Mouse (Mus musculus): ENCODE measurements at regions not wholly inside any gene's neighbourhood (a gene's known extent, or its start where the extent isn't known, plus 50 kb on each side); places are given as distances from the start of the nearest gene placed in this dataset.

DNA sequence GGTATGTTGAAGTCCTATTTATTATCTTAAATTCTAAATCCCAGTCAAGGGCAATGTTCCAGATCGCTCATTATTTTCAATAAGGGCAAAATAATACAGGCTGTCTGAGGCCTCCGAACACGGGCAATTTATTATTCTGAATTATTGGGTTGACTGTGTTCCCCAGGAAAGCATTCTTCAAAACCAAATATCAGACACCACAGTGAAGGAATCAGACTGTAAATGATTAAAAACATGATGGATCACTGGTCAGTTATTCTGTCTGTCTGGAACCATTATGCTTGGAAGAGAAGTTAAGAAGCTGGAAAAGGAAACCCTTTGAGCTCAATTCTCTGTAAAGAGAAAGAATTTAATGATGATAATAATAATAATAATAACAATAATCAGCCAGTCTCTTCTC, 417.4 kb upstream of the Dcn start:
- no peak for DNase-seq (ENCODE audit: low spot score)

DNA sequence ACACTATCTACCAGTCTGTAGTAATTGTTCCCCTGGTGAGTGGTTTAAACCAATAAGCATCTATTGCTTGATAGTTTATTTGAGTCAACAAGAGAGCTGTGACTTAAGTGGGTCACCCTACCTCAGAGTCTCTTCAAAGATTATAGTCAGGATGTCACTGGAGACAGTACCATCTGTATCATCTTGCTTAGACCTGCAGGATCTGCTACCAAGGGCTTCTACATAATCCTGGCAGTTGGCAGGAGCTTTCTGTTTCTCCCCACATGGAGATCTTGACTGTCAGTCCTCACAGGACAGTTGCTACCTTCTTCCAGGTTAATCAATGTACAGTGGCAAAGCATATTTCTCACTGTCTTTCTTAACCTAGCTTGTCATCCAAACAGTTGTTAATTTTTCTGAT, 414.9 kb upstream of the Dcn start:
- DNase-seq (ENCODE audit: low spot score), result no peak

DNA sequence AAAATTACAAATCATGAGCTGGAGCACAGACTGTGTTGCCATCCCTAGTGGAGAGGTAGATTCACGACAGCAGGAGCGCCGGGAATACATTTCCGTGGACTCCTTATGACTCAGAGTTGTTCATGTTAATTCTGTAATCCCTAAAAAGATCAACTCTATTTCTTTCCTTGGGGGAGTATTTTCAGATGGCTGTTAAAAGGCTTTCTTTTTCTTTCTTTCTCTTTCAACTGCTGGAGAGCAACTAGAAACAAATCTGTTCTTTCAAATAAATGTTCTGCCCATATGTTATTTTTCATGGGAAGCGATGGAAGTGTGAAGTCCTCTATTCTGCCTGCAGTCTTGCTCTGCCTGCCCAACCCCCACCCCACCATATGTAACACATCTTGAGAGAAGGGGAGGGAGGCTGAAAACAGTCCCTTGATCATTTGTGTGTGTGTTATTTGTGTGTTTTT, 401.4 kb upstream of the Dcn start:
- no peak for DNase-seq (ENCODE audit: low spot score)

DNA sequence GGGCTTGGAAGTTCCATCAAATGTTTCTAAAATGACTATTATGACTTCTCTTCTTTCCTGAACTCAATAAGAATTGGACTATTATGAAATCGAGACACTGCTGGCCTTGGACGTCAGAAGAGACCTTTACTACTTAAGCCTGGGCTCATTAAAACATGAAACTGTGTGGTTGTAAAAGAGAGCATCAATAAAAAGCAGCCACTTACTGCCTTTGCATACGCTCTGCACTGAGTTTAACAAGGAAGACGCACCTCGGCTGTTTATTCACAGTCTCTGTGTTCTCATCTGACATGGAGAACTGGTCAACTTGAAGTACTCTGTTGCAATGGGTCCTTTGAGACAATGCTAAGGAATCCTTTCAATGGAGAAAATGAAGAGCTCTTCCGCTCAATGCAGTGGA, 399.8 kb upstream of the Dcn start:
- DNase-seq (ENCODE audit: low spot score), result no peak

DNA sequence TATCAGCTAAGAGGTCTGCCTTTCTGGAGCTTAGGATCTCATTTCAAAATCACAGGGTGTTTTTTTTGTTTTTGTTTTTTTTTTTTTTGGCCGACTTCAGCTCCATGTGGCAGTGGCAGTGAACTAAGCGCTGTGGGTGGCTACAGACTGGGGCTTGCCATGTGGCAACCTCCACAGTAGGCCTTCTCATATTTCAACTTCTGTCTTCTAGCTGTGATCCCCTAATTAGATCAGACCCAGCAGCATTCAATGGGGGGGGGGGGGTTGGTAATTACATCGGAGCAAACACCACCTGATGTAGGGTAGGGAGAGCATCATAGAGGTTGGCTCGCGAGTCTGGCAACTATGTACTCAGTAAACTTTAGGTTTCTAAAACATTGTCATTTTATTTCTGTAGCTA, 392.1 kb upstream of the Dcn start:
- no peak for DNase-seq (ENCODE audit: low spot score)

DNA sequence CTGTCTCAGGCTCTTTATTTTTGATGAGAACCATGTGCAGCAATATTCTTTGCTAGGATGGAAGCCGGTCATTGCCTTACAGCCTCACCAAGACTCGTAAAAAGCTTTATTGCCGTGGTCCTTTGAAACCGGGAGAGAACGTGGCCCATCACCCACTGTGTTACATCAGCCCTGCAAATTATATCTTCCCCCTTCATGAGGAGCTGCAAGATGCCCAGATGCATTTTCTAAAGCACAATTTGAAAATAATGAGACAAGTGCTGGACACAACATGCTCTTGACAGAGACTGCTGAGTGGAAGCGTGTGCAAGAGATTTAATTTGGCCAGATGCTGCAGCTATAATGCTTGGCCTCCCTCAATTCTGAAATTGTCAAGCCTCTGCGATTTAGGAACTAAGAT, 389.2 kb upstream of the Dcn start:
- no peak for DNase-seq (ENCODE audit: low spot score)

DNA sequence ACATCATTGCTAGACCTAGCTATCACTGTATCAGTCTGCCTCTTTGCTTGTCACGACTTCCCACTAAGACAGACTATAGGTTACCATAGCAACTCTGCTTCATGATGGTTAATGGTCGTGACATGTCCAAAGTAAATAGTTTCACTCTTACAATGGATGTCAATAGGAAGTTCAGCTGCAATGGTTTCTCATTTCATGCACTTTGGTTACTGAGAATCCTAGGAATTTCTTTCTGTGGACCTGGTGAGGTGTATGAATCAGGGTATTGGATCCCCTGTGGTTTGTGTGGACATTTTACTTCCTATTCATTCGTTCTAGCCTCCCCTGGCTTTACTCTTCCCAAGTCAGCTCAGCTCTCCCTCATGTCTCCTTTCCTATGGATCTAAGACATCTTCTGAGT, 385.5 kb upstream of the Dcn start:
- DNase-seq (ENCODE audit: low spot score), result no peak

DNA sequence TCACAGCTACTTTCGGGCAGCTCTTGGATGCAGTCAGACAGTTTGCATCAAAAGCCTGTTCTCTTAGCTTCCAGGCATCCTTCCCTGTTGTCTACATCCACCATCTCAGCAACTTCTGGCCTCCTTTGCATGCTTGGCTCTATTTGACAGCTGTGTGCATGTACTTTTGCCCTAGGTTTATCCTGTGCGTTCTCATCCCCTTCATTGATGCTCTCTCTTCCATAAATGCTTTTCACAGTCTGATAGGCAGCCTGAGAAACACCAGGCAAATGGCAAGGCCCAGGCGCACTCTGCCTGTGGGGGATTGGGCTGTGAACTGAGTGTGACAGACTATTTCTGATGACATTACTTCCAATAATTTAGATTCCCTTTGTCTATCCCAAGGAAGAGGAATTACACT, 364.9 kb upstream of the Dcn start:
- DNase-seq (ENCODE audit: low spot score), result no peak

DNA sequence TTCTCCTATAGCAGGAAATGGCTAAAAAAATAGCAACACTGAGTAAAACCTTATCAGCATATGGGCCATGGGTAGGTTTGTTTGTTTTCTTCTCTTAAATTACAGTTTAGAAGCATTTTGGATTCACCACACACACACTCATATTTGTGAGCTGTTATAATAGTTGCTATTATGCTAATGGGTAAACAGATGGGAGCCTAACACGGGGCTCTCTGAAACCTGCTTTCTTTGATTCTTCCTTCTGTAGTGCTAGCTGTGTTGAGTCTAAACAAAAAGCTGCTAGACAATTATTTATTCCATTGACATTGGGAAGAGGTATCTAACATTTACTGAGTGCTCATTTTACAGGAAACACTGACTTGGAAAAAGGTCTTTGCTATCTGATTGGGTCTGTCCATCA, 356.7 kb upstream of the Dcn start:
- no peak for DNase-seq (ENCODE audit: low spot score)

DNA sequence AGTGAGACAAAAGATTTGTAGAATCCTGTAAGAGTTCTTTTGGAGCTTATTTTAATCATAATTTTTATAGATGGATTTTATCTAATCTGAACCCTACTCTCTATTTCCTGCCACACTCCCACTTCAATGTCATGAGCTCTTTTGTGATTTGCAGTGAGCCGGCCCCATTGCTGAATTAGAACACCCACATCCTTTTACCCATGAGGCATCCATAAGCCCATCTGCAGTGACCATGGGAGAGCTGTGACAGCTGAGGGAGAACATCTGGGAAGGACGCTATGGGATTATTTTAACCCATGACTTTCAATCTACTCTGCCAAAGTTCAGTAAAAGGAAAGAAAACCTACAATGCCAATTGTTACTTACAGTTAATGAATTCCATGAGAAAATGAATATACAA, 337.8 kb upstream of the Dcn start:
- DNase-seq (ENCODE audit: low spot score), result no peak

DNA sequence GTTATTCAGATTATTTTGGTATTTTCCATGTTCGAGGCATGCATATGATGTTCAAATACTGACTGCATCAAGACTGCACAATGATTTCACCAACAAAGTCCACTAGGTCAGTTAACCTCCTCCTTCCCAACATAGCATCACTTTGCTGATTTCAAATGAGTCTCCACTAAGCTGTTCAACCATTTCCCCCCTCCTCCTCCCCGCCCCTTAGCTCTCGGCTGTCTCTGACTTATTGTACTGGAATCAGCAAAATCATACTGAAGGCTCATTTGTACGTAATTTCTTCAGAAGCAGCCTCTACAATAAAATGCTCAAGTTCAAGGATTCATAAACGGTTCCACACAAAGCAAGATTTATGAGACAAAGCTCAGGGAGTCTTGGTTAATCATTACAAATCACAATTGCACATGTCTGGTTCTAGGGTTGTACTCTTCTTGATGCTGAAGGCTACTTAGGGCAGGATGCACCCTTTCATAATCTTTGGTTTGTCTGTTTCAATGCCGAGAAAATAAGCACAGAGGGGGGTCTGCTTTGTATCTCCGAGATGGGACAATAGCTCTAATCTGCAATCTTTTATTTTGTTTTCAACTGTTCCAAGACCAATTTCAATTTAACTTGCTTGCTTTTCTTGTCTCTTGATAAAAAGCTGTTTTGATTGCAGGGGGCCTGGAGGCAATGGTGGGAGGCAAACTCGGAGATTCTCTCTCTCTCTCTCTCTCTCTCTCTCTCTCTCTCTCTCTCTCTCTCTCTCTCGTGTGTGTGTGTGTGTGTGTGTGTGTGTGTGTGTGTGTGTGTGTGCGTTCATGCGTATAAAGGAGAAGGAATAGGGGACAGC, 320.6 kb upstream of the Dcn start:
- no peak for DNase-seq (ENCODE audit: low spot score)

DNA sequence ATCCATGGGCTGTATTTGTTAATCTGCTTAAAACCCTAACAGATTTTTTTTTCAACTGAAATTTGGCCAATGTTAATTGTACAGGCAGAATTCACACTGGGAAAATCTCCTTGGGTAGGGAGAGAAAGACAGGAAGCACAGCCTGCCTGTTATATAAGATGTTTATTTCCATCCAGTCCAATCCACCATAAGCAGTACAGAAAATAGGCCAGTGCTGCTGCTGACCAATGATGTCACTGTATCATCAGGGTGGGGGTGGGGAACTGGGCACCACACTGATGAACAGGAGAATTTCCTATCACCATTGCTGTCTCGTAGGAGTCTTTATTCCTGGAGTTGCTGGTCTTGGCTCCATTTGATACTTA, 320.0 kb upstream of the Dcn start:
- no peak for DNase-seq (ENCODE audit: low spot score)

DNA sequence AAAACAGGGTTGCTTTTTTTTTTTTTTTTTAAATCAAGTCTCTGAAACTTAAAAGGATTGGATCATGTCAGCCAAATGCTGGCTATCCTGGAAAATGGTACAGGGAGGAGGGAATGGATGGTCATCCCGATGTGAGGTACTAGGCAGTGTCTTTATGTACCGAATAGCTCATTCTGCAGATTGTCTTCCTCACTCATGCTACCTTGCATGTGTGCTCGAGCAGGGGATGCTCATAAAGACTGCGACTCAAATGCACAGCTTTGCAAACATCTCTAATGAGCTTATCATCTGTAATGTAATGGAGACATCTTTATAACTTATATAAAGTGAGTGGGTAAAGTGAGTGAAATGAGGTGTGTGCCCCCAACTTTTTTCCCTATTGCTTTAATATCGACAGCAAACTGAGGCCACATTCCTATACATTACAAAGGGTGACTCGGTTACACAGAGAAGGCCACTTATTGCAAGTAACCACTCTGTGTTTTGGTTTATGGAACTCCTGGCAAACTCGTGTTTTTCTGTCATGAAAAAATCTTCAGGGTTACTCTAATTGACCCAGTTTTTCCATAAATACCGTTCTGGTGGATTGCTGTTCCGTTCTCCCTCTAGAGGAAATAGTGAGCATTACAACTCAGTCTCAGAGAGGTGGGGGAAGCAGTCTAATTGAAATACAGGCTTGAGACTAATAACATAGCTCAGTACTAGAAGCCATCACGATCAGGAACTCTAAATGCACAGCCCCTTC, 319.4 kb upstream of the Dcn start:
- no peak for DNase-seq (ENCODE audit: low spot score)

DNA sequence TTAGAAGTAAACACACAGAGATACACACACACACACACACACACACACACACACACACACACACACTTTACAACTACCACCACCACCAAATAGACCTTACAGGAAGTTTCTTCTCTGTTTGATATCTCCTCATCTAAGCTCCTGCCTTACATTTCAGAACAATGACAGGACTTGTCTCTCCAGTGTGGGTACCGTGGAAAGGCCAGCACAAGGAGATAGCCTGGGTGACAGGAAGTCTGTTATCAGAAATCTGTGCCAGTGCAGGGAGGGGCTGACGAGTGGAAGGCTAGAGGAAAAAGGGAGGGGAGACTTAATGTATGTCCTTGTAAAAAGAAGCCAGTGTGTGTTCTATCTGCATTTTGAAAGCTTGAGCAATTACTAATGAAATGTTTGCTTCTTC, 318.5 kb upstream of the Dcn start:
- DNase-seq (ENCODE audit: low spot score), result no peak

DNA sequence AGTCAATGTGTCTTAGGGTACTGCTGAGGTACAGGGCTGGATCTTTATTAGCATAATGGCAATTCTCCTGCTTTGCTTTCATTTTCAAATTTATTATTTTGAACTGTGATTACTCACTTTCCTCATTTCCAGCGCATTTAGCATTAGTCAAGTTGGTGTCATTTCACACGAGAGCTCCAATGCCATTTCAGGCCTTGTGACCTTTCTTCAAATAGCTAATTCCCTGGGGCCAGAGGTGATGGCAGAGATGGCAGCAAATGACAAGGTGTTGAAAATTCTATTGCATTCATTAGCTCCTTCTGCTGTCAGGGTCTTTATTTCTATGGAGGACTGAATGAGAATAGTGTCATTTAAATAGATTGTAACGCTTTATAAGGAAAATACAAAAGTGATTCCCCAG, 300.9 kb upstream of the Dcn start:
- no peak for DNase-seq (ENCODE audit: low spot score)

DNA sequence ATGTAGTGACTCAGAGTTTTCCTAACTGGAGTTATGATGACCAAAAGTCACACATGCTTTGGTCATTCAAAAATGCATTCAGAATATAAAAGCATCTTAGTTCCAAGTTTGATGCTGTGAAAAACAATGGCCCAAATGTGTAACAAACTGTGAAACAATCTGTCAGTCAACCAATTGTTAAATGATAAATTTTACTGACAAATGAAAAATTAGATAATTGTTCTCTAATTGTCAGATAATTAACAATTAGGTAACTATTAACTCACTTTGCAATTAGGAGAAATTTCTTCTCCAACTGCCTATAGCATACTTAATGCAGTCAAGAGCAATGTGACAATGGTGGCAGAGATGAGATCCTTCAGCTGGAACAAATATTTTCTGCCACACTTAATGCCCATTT, 289.7 kb upstream of the Dcn start:
- DNase-seq (ENCODE audit: low spot score), result no peak

DNA sequence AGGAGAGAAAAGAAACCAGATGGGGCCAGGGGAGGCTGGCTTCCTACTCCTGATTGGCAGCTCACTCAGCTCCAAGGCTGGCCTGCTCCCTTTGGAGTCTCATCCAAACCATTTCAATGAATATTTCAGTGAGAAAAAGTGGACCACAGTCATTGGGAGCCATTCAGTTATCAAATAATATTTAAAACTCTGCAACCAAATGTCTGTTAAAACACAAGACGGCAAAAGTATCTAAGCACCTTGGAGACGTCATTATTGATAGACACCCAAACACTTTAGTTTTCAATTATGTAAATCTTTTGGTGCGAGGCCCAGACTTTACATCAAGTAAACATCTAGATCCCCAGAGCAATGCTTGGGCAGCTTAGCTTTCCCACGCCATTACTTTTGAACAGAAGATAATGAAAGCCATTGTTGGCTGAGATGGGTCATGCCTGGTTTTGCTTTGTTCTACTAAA, 268.1 kb upstream of the Dcn start:
- no peak for DNase-seq (ENCODE audit: low spot score)

DNA sequence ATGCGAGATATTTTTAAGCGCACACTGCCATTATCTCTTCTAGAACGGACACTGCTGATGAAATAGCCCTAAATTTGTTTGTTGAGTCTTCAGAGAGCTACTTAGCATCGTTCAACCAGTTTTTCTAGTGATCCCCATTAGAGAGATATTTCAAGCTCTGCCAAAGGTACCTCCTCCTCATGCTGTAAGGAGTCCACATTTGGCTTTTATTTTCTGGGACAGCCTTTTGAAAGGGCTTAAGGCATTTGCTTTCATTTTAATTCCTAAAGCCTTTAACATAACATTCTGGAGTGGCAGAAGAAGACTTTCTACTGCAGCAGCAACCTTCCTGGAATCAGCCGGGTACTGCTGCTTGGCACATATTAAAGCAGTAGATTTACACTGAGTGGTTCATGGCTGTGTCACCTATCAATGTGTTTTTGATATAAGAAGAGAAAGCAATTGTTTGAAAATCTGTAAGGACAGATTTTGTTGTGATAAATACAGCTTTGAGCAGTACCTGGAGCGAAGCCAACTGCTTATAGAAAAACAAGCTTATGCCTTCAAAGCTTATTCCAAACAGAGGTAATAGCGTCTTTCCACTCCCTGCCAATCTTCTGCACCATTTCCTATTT, 267.5 kb upstream of the Dcn start:
- DNase-seq (ENCODE audit: low spot score), result no peak

DNA sequence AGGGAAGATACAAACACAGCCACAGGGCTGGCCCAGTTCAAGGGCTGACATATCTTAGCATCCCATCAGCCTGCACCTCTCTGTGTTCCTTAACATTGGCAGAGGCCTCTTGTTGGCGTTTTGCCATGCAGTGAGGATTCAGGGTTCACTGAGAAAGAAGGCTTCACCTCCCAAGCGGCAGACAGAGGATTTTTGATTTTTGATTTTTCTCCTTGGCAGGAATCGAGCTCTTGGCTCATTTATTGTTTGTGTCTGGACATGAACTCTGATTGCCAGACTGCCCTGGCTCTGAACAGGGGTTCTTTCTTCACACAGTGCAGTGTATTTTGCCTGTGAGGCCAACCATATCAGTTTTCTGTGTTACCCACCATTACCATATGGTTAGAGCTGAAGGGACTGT, 259.9 kb upstream of the Dcn start:
- peak; percentile 16 for DNase-seq (ENCODE audit: low spot score)

DNA sequence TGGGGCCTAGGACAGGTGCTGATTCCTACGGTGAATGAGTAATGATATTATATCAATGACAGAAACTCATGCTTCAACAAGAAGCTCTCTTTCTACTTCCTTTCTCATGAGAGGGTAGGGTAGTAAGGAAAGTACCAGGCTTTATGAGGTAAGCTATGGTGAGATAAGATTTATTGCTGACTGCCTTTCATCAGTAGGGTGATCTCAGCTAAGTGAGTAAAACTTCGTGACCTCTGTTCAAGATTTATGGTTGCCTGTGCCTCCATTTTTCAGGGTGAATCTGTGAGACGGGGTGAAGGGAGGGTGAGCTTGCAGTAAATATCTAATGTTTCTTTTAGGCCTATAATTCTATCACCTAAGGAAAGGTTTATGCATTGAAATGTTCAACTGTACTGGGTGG, 259.0 kb upstream of the Dcn start:
- no peak for DNase-seq (ENCODE audit: low spot score)

DNA sequence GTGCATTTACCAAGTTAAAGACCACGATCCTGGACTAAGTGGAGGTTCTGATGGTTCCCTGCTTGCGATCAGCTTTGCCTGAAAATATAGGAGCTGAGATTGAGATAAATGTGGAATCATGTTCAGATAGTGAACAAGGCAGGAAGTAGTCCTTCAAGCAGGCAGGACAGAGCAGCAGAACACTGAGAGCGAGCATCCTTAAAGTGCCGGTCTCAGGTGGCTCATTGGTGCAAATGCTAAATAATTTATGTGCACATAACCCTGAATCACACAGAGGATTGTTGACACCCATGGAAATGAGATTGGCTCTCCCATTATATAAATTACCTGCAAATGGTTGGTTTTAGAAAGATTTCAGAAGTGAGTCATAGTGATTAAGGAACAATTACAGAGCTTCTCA, 243.8 kb upstream of the Dcn start:
- DNase-seq (ENCODE audit: low spot score), result no peak

DNA sequence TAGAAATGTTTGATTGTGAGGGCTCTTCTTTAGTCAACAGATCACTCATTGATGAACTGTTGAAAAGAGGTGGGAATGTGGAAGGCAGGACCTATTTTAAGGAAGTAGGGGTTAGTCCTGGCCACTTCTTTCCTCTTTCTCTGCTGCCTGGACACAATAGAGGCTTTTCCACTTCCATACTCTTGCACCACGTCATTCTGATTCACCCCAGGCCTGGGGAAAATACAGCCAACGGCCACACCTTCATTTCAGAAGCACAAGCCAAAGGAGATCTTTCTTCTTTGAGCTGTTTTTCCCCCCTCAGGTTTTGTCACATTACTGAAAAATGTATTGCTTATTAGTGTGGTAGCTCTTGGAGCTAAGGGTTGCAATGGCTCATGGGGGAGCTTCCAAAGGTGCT, 237.9 kb upstream of the Dcn start:
- DNase-seq (ENCODE audit: low spot score), result no peak

DNA sequence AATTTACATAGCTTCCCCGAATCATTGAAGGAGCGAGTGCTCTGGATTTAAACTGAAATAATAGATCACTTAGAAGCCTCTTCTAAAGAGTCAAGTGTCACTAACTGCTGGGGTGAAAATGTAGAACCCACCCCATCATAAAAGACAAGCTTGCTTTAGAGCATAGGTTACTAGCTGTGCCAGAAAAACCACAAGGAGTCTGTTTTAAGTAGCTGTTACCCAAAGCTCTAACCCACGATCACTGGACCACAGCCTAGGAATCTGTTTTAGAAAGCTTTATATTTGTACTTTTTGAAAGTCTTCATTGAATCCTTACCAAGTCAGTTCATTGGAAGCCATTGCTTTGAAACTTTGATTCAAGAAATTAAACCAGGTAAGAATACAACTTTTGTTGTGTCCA, 233.7 kb upstream of the Dcn start:
- DNase-seq (ENCODE audit: low spot score), result no peak
